Mouse (Mus musculus) forebrain, embryonic 15.5 days (tissue): ENCODE data around the gene Pard3b. TPM values are rescaled to one million over a fixed set of nuclear protein-coding genes. Genes with fewer than 3 reads are reported as not detected.

Source experiments
- ATAC-seq: fragments of 200-750 bp; cut with Nextera tagmentation; replicated peaks from 2 replicates; pipeline ENCODE4 v1.8.0; 2017; ENCODE audit warnings: mild to moderate bottlenecking, moderate TSS enrichment, moderate library complexity
- H3K27ac ChIP-seq: fragments of 300-500 bp; sonication (generic); replicated peaks from 2 replicates; pipeline ENCODE4 v1.5.1; 2015; ENCODE audit warnings: mild to moderate bottlenecking, inconsistent platforms
- H3K27me3 ChIP-seq: fragments of 300-500 bp; sonication (generic); 2 replicates; pipeline ENCODE4 v1.6.1; 2015; ENCODE audit warnings: inconsistent platforms
- H3K36me3 ChIP-seq: fragments of 300-500 bp; sonication (generic); 2 replicates; pipeline ENCODE4 v1.6.1; 2015; ENCODE audit warnings: mild to moderate bottlenecking, inconsistent platforms
- H3K4me1 ChIP-seq: fragments of 300-500 bp; sonication (generic); 2 replicates; pipeline ENCODE4 v1.6.1; 2015; ENCODE audit warnings: inconsistent platforms
- H3K4me2 ChIP-seq: fragments of 300-500 bp; sonication (generic); replicated peaks from 2 replicates; pipeline ENCODE4 v1.6.1; 2015; ENCODE audit warnings: mild to moderate bottlenecking, inconsistent platforms
- H3K4me3 ChIP-seq: fragments of 300-500 bp; sonication (generic); 2 replicates; pipeline ENCODE4 v1.5.1; 2015; ENCODE audit warnings: mild to moderate bottlenecking, inconsistent platforms
- H3K9ac ChIP-seq: fragments of 300-500 bp; sonication (generic); replicated peaks from 2 replicates; pipeline ENCODE4 v1.6.1; 2015; ENCODE audit warnings: mild to moderate bottlenecking, inconsistent platforms
- H3K9me3 ChIP-seq: fragments of 300-500 bp; sonication (generic); 2 replicates; pipeline ENCODE4 v1.6.1; 2016; ENCODE audit warnings: inconsistent platforms
- WGBS: fragments of 180-500 bp; shearing (Covaris S2); methylation state at CpG from one replicate; pipeline ENCODE4 v1.1.7; 2015; ENCODE audit warnings: mixed read lengths; 5-methylcytosine and 5-hydroxymethylcytosine counted together
- polyA plus RNA-seq: library from polyadenylated mRNA; unstranded; fragments of >200 nt; fragmentation: Nextera tagmentation; extraction: Ambion mirVana; gene quantifications from 2 replicates; pipeline ENCODE4 v1.2.1, GENCODE M21; 2015

The Pard3b gene
- polyA plus RNA-seq, 1 experiment from 2014 or later: 9.8 TPM

DNA sequence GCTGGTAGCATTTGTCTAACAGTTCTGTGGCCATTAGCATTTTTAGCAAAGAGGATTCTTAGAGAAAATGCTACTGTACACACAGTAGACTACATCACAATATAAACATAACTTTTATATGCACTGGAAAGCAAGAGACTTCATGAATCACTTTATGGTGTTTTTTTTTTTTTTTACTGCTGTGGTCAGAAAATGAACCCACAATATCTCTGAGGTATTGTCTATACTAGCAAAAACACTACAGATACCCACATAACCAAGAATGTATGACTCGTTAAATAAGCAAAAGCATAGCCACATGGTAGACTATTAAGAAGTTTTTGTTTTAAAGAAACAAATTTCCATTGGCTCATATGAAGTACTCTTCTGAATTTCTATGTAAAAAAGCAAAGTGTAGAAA, 827.9 kb downstream of the Pard3b start:
- Histone ChIP-seq H3K4me1 (peaks cover 6% of the 10 kb centered on the region; the same call in 1 of the 2 replicates), H3K9ac (no peak overlapping the region), H3K4me2 (no peak overlapping the region), H3K9me3 (no peaks in the 10 kb centered on the region), H3K36me3 (no peaks in the 10 kb centered on the region), H3K27me3 (no peaks in the 10 kb centered on the region), H3K4me3 (no peak overlapping the region), H3K27ac (no peak overlapping the region)
- ATAC-seq: no peak
- WGBS: 80% methylated on average over 1 of the region's 1 CpGs

DNA sequence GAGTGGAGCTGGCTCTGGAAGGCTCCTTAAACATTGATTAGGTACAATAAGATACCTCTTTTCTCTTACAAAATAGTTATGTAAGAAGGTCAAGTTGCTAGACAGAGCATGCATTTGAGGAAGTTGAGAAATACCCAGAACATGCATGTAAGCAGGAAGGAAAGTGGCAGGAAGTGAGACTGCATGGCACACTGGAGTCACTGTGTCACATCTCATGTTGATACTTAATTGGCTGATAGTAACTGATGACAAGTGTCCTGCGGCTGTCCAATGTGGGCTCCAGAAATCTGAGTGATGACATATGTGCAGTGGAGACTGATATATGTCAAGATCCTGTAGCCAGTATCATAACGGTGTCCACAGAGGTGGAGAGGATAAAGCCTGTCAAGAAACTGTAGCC, 844.4 kb downstream of the Pard3b start:
- Histone ChIP-seq H3K27me3 (no peaks in the 10 kb centered on the region), H3K9me3 (no peaks in the 10 kb centered on the region), H3K36me3 (no peaks in the 10 kb centered on the region), H3K4me3 (no peak overlapping the region), H3K27ac (no peak overlapping the region), H3K9ac (no peak overlapping the region), H3K4me2 (no peak overlapping the region), H3K4me1 (no peaks in the 10 kb centered on the region)
- no peak for ATAC-seq
- WGBS: 89% methylated on average over 2 of the region's 2 CpGs

DNA sequence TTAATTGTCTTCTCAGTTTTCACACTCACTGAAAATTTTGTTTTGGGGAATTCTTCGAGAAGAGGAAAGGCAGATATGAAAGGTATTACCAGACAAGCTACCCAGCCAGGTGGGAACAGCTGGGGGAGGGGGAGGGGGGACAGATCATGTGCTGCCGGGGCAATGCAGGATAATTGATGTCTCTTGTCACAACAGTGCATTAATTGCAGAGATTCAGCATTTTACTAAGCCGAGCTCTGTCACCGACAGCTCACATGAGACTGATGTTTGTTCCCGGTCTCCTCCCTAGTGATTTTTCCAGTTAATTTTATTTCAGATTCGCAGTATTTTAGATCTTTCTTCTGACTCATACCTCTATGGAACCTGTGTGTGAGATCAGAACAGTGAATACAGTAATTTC, 850.2 kb downstream of the Pard3b start:
- H3K4me3 ChIP-seq: no peak overlapping the region
- WGBS: 26% methylated on average over 6 of the region's 6 CpGs
- H3K9me3 ChIP-seq: no peaks in the 10 kb centered on the region
- H3K27me3 ChIP-seq: no peaks in the 10 kb centered on the region
- H3K4me1 ChIP-seq: peaks cover 10% of the 10 kb centered on the region
- H3K9ac ChIP-seq: no peak overlapping the region
- H3K36me3 ChIP-seq: no peaks in the 10 kb centered on the region
- no peak overlapping the region for H3K4me2 ChIP-seq
- peak; percentile 51; the same call in 1 of the 2 replicates for ATAC-seq
- H3K27ac ChIP-seq: no peak overlapping the region

DNA sequence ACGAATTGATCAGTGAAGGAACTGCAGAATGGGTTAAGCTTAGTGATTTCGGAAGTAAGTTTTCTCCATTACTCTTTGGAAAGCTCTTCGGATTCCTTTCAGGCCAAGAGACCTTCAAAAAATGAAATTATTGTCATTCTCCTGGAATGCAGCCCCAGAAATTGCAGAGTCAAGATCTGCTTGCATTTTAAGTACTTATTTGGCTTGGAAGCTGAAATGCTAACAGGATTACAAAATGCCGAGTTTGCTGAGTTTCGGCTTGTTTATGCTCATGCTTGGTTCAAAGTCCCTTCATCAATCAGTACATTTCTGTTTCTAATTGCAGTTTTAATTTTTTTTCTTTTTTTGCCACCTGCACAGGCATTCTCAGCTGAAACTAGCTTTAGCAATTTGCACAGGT, 860.5 kb downstream of the Pard3b start:
- no peak overlapping the region for H3K27ac ChIP-seq
- H3K27me3 ChIP-seq: no peaks in the 10 kb centered on the region
- H3K4me1 ChIP-seq: 0 out of 2 replicates have a peak, but pooled peaks cover 2% of the 10 kb centered on the region
- WGBS: 77% methylated on average over 5 of the region's 5 CpGs
- no peak overlapping the region for H3K4me3 ChIP-seq
- ATAC-seq: no peak
- H3K36me3 ChIP-seq: no peaks in the 10 kb centered on the region
- H3K9ac ChIP-seq: no peak overlapping the region
- no peaks in the 10 kb centered on the region for H3K9me3 ChIP-seq
- H3K4me2 ChIP-seq: no peak overlapping the region

DNA sequence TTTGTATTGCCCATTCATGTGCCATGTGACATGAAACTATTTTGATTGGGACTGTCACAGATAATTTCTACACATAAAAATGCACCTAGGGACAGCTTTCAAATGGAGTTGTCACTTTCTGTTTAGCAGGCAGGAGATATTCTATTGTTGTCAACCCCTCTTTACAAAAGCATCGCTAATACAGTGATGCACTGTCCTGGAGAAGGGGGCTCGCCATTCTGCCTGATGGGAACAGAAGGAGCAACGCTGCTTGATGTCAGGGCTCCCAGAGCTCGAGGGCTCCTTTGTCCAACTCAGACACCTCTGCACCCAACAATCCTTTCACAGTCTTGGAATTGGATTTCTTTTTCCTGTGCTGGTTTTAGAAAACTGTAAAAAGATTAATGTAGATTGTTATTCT, 871.9 kb downstream of the Pard3b start:
- no peaks in the 10 kb centered on the region for H3K36me3 ChIP-seq
- H3K9me3 ChIP-seq: no peaks in the 10 kb centered on the region
- H3K9ac ChIP-seq: no peak overlapping the region
- no peak overlapping the region for H3K4me3 ChIP-seq
- no peaks in the 10 kb centered on the region for H3K27me3 ChIP-seq
- no peak overlapping the region for H3K4me2 ChIP-seq
- WGBS: 68% methylated on average over 4 of the region's 4 CpGs
- no peak overlapping the region for H3K27ac ChIP-seq
- H3K4me1 ChIP-seq: no peaks in the 10 kb centered on the region
- no peak for ATAC-seq

DNA sequence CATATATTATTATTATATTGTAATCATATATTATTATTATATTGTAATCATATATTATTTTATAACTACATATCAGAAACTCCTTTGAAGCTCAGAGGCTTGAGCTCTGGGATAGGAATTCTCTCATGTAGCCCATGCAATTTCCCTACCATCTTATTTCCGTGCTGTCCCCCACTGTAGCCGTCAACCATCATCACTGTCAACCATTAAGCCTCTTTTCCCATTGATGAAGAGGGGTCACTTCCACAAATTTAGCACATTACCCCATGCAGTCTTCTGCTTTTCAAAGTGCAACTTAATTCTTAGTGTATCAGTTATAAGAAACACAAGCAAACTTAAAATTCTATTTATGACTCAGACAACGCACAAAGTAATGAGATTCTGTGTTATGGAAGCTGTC, 873.1 kb downstream of the Pard3b start:
- no peaks in the 10 kb centered on the region for H3K36me3 ChIP-seq
- H3K9ac ChIP-seq: no peak overlapping the region
- no peak overlapping the region for H3K4me3 ChIP-seq
- no peaks in the 10 kb centered on the region for H3K27me3 ChIP-seq
- no peaks in the 10 kb centered on the region for H3K4me1 ChIP-seq
- WGBS: 55% methylated on average over 3 of the region's 3 CpGs
- no peaks in the 10 kb centered on the region for H3K9me3 ChIP-seq
- no peak overlapping the region for H3K4me2 ChIP-seq
- H3K27ac ChIP-seq: no peak overlapping the region
- no peak for ATAC-seq

DNA sequence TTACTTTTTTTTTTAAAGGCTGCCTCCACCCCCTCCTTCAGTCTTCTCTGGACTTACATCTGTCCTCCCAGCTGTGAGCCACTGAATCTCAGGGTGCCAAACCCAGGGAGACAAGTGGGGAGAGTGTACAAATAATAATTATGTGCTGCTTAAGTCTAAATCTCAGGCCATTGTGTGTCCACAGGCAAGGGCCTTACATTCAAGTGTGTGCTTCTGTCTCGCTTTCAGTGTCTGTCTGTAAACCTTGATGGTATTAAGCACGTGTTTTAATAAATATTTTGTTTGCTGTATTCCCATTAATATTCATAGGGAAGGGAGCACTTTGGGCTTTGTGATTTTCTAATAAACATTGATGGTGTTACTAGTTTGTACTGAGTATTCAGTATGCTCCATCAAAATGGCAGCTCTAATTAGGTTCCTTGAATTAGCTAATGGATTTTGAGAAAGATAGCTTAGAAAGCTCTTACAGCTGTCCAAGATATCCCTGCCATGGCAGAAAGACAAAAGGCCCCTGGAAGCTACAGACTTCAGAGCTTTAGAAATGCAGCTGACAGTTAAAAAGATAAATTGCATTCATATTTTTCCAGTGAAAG, 880.1 kb downstream of the Pard3b start:
- no peaks in the 10 kb centered on the region for H3K27me3 ChIP-seq
- no peaks in the 10 kb centered on the region for H3K36me3 ChIP-seq
- H3K4me2 ChIP-seq: no peak overlapping the region
- peak; percentile 81 for ATAC-seq
- 23% methylated on average over 2 of the region's 2 CpGs for WGBS
- no peak overlapping the region for H3K27ac ChIP-seq
- H3K4me1 ChIP-seq: no peaks in the 10 kb centered on the region
- H3K9ac ChIP-seq: no peak overlapping the region
- no peak overlapping the region for H3K4me3 ChIP-seq
- H3K9me3 ChIP-seq: no peaks in the 10 kb centered on the region

DNA sequence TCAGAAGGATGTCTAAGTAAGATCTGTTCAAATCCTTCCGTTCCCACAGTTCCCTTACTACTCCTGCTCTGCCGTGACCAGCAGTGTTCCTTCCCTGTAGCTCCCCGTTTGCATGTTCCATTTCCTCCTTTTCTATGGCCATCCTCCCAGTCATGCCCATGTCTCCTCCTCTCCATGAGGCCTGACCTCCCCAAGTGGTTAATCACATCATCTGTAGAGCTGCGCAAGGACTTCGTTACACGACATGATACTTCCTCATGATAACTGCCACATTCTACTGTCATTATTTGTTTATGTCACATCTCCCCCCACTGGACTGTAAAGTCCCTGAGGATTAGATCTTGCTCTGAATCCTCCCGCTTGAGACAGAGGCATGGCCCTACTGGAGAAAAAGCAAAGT, 882.7 kb downstream of the Pard3b start:
- no peak overlapping the region for H3K4me2 ChIP-seq
- no peak overlapping the region for H3K27ac ChIP-seq
- 90% methylated on average over 7 of the region's 7 CpGs for WGBS
- H3K27me3 ChIP-seq: no peaks in the 10 kb centered on the region
- no peak for ATAC-seq
- H3K9ac ChIP-seq: no peak overlapping the region
- H3K36me3 ChIP-seq: no peaks in the 10 kb centered on the region
- H3K9me3 ChIP-seq: no peaks in the 10 kb centered on the region
- H3K4me1 ChIP-seq: no peaks in the 10 kb centered on the region
- no peak overlapping the region for H3K4me3 ChIP-seq

DNA sequence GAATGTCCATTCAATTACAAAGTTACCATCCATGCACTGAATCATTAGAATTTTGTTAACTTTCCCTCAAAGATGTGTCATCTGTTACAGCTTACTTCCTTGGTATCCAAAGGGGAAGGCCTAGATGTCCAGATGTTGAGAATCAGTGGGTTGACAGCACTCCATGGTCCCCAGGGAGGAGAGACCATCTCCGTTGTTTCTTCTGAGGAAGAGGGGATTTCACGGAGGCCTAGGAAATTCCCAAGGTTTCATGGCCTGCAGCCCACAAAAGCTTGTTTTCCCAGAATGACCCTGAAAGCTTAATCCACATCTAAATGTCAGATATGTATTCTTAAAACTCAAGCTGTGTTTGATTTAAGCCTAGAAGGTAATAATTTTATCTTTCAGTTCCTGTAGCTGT, 884.1 kb downstream of the Pard3b start:
- WGBS: 88% methylated on average over 2 of the region's 2 CpGs

DNA sequence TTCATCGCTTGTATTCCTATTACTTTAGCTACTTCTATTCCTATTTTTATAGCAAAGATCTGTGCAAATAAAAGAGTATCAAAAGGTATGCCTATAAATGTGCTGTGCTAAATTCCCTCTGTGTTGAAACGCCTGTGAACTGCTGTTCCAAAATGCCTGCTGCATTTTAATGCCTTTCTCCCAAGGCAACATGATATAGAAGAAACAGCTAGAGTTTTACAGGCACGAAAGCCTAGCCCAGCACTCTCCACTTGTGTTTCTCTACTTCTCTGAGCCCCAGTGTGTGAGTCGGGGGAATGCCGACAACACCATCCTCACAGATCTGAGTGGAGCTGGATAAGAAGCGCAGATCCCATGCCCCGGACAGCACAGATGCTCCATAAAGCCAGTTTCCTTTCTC, 889.2 kb downstream of the Pard3b start:
- Histone ChIP-seq H3K9me3 (no peaks in the 10 kb centered on the region), H3K4me1 (peaks cover 16% of the 10 kb centered on the region), H3K4me3 (no peak overlapping the region), H3K4me2 (no peak overlapping the region), H3K27ac (no peak overlapping the region), H3K36me3 (no peaks in the 10 kb centered on the region), H3K27me3 (no peaks in the 10 kb centered on the region), H3K9ac (no peak overlapping the region)
- no peak for ATAC-seq
- 62% methylated on average over 7 of the region's 7 CpGs for WGBS

More for the DNA sequence above, 884.1 kb downstream of the Pard3b start:
- Histone ChIP-seq H3K4me2 (no peak overlapping the region), H3K9me3 (no peaks in the 10 kb centered on the region), H3K27ac (no peak overlapping the region), H3K36me3 (no peaks in the 10 kb centered on the region), H3K4me1 (peaks cover 4% of the 10 kb centered on the region), H3K9ac (no peak overlapping the region), H3K4me3 (no peak overlapping the region), H3K27me3 (no peaks in the 10 kb centered on the region)
- ATAC-seq: no peak

DNA sequence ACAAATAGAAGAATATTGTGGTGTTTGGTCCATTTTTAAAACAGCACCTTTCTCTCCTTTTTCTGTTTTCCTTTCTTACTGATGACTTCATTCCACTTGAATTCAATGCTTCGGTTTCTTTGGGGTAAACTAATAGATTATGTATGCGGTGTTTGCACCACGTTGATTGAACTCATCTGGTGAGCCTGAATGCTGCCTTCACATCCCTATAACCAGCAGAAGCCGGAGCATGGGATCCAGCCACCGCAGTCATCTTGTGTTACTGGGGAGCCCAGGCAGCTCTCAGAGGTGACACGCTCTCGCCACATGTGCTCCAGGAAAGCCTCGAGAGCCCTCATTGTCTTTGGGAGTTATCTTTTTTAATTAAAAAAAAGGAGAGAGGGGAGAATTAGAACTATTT, 891.3 kb downstream of the Pard3b start:
- Histone ChIP-seq H3K27ac (no peak overlapping the region), H3K27me3 (no peaks in the 10 kb centered on the region), H3K36me3 (no peaks in the 10 kb centered on the region), H3K4me2 (no peak overlapping the region), H3K4me1 (peaks cover 16% of the 10 kb centered on the region), H3K9ac (no peak overlapping the region), H3K4me3 (no peak overlapping the region), H3K9me3 (no peaks in the 10 kb centered on the region)
- peak; percentile 78 for ATAC-seq
- WGBS: 23% methylated on average over 8 of the region's 8 CpGs

DNA sequence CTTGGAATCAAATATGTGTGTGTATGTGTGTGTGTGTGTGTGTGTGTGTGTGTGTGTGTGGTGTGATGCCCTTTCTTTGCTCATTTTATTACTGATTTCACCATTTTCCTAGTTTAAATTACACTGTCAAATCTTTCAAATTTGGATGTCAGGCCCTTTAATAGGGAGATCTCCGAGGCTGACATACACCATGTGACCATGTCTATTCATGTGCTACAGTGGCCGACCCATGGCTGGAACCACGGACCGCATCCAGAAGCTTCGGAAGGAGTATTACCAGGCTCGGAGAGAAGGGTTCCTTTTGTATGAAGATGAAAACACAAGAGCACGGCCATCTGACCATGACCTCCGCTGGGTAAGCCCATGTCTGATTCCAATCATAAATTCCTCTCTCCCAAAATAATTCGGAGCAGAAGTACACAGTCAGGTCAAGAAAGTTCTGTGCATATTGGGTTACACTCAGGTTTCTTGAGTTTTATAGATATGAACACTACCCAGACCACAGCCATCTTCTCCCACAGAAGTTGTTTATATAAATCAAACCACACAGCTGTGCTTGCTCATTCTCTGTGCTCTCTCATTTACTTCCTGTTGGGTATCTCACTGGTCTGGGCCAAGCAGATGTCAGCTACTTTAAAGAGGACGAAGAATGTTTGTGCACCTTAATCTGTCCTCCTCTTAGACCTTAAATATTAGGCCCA, 894.0 kb downstream of the Pard3b start:
- H3K4me2 ChIP-seq: no peak overlapping the region
- 93% methylated on average over 10 of the region's 10 CpGs for WGBS
- H3K9me3 ChIP-seq: no peaks in the 10 kb centered on the region
- ATAC-seq: no peak
- H3K36me3 ChIP-seq: no peaks in the 10 kb centered on the region
- H3K4me3 ChIP-seq: no peak overlapping the region
- no peak overlapping the region for H3K9ac ChIP-seq
- no peak overlapping the region for H3K27ac ChIP-seq
- no peaks in the 10 kb centered on the region for H3K27me3 ChIP-seq
- H3K4me1 ChIP-seq: peaks cover 14% of the 10 kb centered on the region

DNA sequence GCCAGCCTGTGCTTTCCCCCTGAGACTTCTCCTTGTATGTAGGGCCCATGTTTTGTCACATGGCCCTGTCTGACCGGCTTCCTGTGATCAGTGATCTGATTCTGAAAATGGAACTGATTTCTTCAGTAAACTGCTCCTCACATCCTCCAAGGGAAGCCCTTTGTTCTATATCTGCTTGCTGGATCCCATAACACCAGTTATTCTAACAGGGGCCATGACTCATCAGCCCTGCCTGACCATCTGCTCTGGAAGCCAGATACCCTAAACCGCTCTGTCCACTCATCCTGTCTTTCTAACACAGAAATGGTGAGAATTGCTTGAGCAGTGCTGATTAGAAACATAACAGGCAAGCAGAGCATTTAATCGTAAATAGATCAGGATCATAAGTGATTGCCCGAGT, 910.3 kb downstream of the Pard3b start:
- no peak overlapping the region for H3K4me3 ChIP-seq
- 97% methylated on average over 4 of the region's 4 CpGs for WGBS
- ATAC-seq: no peak
- H3K4me1 ChIP-seq: no peaks in the 10 kb centered on the region
- H3K9ac ChIP-seq: no peak overlapping the region
- H3K27ac ChIP-seq: no peak overlapping the region
- no peaks in the 10 kb centered on the region for H3K27me3 ChIP-seq
- no peak overlapping the region for H3K4me2 ChIP-seq
- no peaks in the 10 kb centered on the region for H3K9me3 ChIP-seq
- no peaks in the 10 kb centered on the region for H3K36me3 ChIP-seq
